Mouse (Mus musculus): ENCODE results near the gene Atp7a. TPM values are rescaled to one million over a fixed set of nuclear protein-coding genes. Genes with fewer than 3 reads are reported as not detected.
"Not testable (repeated sequence)": the region's sequence is repeated elsewhere in the genome, so short reads cannot be mapped to it uniquely, and the experiment has no call there.

Gene Atp7a
- polyA plus RNA-seq, 1 experiment from 2014 or later, result 17.9 TPM

- 86% methylated on average over 5 of the region's 5 CpGs for WGBS
- no peaks in the 10 kb centered on the region for H3K27me3 ChIP-seq
- H3K27ac ChIP-seq, result no peak overlapping the region
- no peaks in the 10 kb centered on the region for H3K9me3 ChIP-seq
- H3K4me1 ChIP-seq (replicated peaks), result peaks cover 14% of the 10 kb centered on the region
- H3K9ac ChIP-seq, result no peak overlapping the region
- no peak overlapping the region for H3K4me2 ChIP-seq
- no peaks in the 10 kb centered on the region for H3K36me3 ChIP-seq
- H3K4me3 ChIP-seq, result no peak overlapping the region
- ATAC-seq (ENCODE audit: low FRiP score), result no peak
Measured at GRCm38 (mm10) chrX:106030176-106030575, 3.1 kb downstream of the Atp7a start.

- Histone ChIP-seq H3K36me3 (no peaks in the 10 kb centered on the region), H3K27me3 (no peaks in the 10 kb centered on the region), H3K27ac (no peak overlapping the region), H3K4me3 (no peak overlapping the region), H3K9me3 (no peaks in the 10 kb centered on the region), H3K4me1 (replicated peaks) (peaks cover 14% of the 10 kb centered on the region), H3K9ac (no peak overlapping the region), H3K4me2 (no peak overlapping the region)
- no peak for ATAC-seq (ENCODE audit: low FRiP score)
Measured at GRCm38 (mm10) chrX:106031124-106031523, 4.0 kb downstream of the Atp7a start.

GRCm38 (mm10) chrX:106035727-106036126, 8.7 kb downstream of the Atp7a start:
- Histone ChIP-seq H3K27ac (no peak overlapping the region), H3K4me3 (no peak overlapping the region), H3K9ac (no peak overlapping the region), H3K36me3 (no peaks in the 10 kb centered on the region), H3K27me3 (no peaks in the 10 kb centered on the region), H3K4me2 (no peak overlapping the region), H3K9me3 (no peaks in the 10 kb centered on the region), H3K4me1 (replicated peaks) (no peaks in the 10 kb centered on the region)
- WGBS, result 64% methylated on average over 2 of the region's 2 CpGs
- ATAC-seq (ENCODE audit: low FRiP score), result no peak

- Histone ChIP-seq H3K9ac (no peak overlapping the region), H3K27ac (no peak overlapping the region), H3K9me3 (no peaks in the 10 kb centered on the region), H3K4me3 (no peak overlapping the region), H3K4me2 (no peak overlapping the region), H3K36me3 (no peaks in the 10 kb centered on the region), H3K4me1 (replicated peaks) (no peaks in the 10 kb centered on the region), H3K27me3 (no peaks in the 10 kb centered on the region)
- 85% methylated on average over 3 of the region's 3 CpGs for WGBS
- no peak for ATAC-seq (ENCODE audit: low FRiP score)
Measured at GRCm38 (mm10) chrX:106037185-106037752, 10.2 kb downstream of the Atp7a start.

- Histone ChIP-seq H3K27ac (no peak overlapping the region), H3K4me1 (replicated peaks) (no peaks in the 10 kb centered on the region)
- WGBS, result 64% methylated on average over 8 of the region's 8 CpGs
Measured at GRCm38 (mm10) chrX:106043863-106044617, 17.0 kb downstream of the Atp7a start.

GRCm38 (mm10) chrX:106045455-106045854, 18.4 kb downstream of the Atp7a start:
- no peak overlapping the region for H3K4me3 ChIP-seq
- no peak for ATAC-seq (ENCODE audit: low FRiP score)
- H3K27me3 ChIP-seq, result no peaks in the 10 kb centered on the region
- H3K4me2 ChIP-seq, result no peak overlapping the region
- no peak overlapping the region for H3K9ac ChIP-seq
- H3K9me3 ChIP-seq, result no peaks in the 10 kb centered on the region
- no peaks in the 10 kb centered on the region for H3K36me3 ChIP-seq
- no peak overlapping the region for H3K27ac ChIP-seq
- no peaks in the 10 kb centered on the region for H3K4me1 ChIP-seq (replicated peaks)
- 44% methylated on average over 2 of the region's 2 CpGs for WGBS

More at GRCm38 (mm10) chrX:106043863-106044617, 17.0 kb downstream of the Atp7a start:
- no peak for ATAC-seq (ENCODE audit: low FRiP score)
- no peaks in the 10 kb centered on the region for H3K36me3 ChIP-seq
- no peaks in the 10 kb centered on the region for H3K9me3 ChIP-seq
- no peak overlapping the region for H3K4me3 ChIP-seq
- no peak overlapping the region for H3K9ac ChIP-seq
- H3K4me2 ChIP-seq, result no peak overlapping the region
- H3K27me3 ChIP-seq, result no peaks in the 10 kb centered on the region

- WGBS, result 83% methylated on average over 9 of the region's 9 CpGs
- Histone ChIP-seq H3K27me3 (no peaks in the 10 kb centered on the region), H3K4me3 (no peak overlapping the region), H3K27ac (no peak overlapping the region), H3K9ac (no peak overlapping the region), H3K36me3 (no peaks in the 10 kb centered on the region), H3K9me3 (no peaks in the 10 kb centered on the region), H3K4me2 (no peak overlapping the region), H3K4me1 (replicated peaks) (no peaks in the 10 kb centered on the region)
- no peak for ATAC-seq (ENCODE audit: low FRiP score)
Measured at GRCm38 (mm10) chrX:106045928-106046327, 18.9 kb downstream of the Atp7a start.

- Histone ChIP-seq H3K9me3 (no peaks in the 10 kb centered on the region), H3K4me2 (no peak overlapping the region), H3K27me3 (no peaks in the 10 kb centered on the region), H3K27ac (no peak overlapping the region), H3K36me3 (no peaks in the 10 kb centered on the region), H3K4me3 (no peak overlapping the region), H3K9ac (no peak overlapping the region), H3K4me1 (replicated peaks) (no peaks in the 10 kb centered on the region)
- WGBS, result 88% methylated on average over 1 of the region's 1 CpGs
- ATAC-seq (ENCODE audit: low FRiP score), result no peak
Measured at GRCm38 (mm10) chrX:106048191-106048590, 21.1 kb downstream of the Atp7a start.

- not testable (repeated sequence) for H3K4me3 ChIP-seq; H3K36me3 ChIP-seq; H3K4me2 ChIP-seq; ATAC-seq (ENCODE audit: low FRiP score); H3K27me3 ChIP-seq; H3K9ac ChIP-seq; H3K27ac ChIP-seq; H3K9me3 ChIP-seq; H3K4me1 ChIP-seq (replicated peaks)
- WGBS, result 97% methylated on average over 2 of the region's 2 CpGs
Measured at GRCm38 (mm10) chrX:106077858-106078257, 50.8 kb downstream of the Atp7a start.

- H3K4me1 ChIP-seq (replicated peaks), result no peaks in the 10 kb centered on the region
- no peak overlapping the region for H3K27ac ChIP-seq
- H3K4me2 ChIP-seq, result no peak overlapping the region
- H3K9ac ChIP-seq, result no peak overlapping the region
- H3K9me3 ChIP-seq, result no peaks in the 10 kb centered on the region
- peaks cover 4% of the 10 kb centered on the region; the same call in 1 of the 2 replicates for H3K36me3 ChIP-seq
- 45% methylated on average over 13 of the region's 13 CpGs for WGBS
- H3K27me3 ChIP-seq, result no peaks in the 10 kb centered on the region
- ATAC-seq (ENCODE audit: low FRiP score), result no peak
- no peak overlapping the region for H3K4me3 ChIP-seq
Measured at GRCm38 (mm10) chrX:106080811-106081443, 53.9 kb downstream of the Atp7a start.

GRCm38 (mm10) chrX:106082518-106082917, 55.4 kb downstream of the Atp7a start:
- H3K9me3 ChIP-seq, result no peaks in the 10 kb centered on the region
- no peaks in the 10 kb centered on the region for H3K27me3 ChIP-seq
- H3K27ac ChIP-seq, result no peak overlapping the region
- ATAC-seq (ENCODE audit: low FRiP score), result no peak
- no peak overlapping the region for H3K4me2 ChIP-seq
- H3K36me3 ChIP-seq, result peaks cover 11% of the 10 kb centered on the region; the same call in 1 of the 2 replicates
- H3K4me1 ChIP-seq (replicated peaks), result no peaks in the 10 kb centered on the region
- no peak overlapping the region for H3K9ac ChIP-seq
- no peak overlapping the region for H3K4me3 ChIP-seq

GRCm38 (mm10) chrX:106085132-106085531, 58.1 kb downstream of the Atp7a start:
- H3K9me3 ChIP-seq, result no peaks in the 10 kb centered on the region
- 87% methylated on average over 3 of the region's 3 CpGs for WGBS
- no peak overlapping the region for H3K4me2 ChIP-seq
- H3K36me3 ChIP-seq, result peaks cover 11% of the 10 kb centered on the region; the same call in 1 of the 2 replicates
- no peaks in the 10 kb centered on the region for H3K27me3 ChIP-seq
- no peak for ATAC-seq (ENCODE audit: low FRiP score)
- H3K9ac ChIP-seq, result no peak overlapping the region
- H3K27ac ChIP-seq, result no peak overlapping the region
- H3K4me3 ChIP-seq, result no peak overlapping the region
- no peaks in the 10 kb centered on the region for H3K4me1 ChIP-seq (replicated peaks)

Data from hindbrain, embryonic 13.5 days (tissue).